Mouse (Mus musculus): ENCODE measurements around the gene Ddn. TPM values are rescaled to one million over a fixed set of nuclear protein-coding genes. Genes with fewer than 3 reads are reported as not detected.
A peak's percentile ranks its signal among the peaks of the same experiment; 100 is the strongest.
"Not testable (repeated sequence)": the region's sequence is repeated elsewhere in the genome, so short reads cannot be mapped to it uniquely, and the experiment has no call there.

Ddn gene
- polyA plus RNA-seq, 1 experiment from 2014 or later, result 2.6 TPM

- WGBS, result 78% methylated on average over 20 of the region's 20 CpGs
- Histone ChIP-seq H3K4me1 (ENCODE audit: insufficient read depth, low read length) (peaks cover 10% of the 10 kb centered on the region), H3K27ac (ENCODE audit: low read length) (no peak overlapping the region), H3K4me2 (replicated peaks; ENCODE audit: low read depth, low read length) (no peak overlapping the region), H3K9ac (replicated peaks; ENCODE audit: low read length) (no peak overlapping the region), H3K27me3 (ENCODE audit: insufficient read depth, low read length) (peaks cover 22% of the 10 kb centered on the region), H3K9me3 (ENCODE audit: low read length) (no peaks in the 10 kb centered on the region), H3K36me3 (ENCODE audit: insufficient read depth, low read length) (peaks cover 39% of the 10 kb centered on the region), H3K4me3 (ENCODE audit: low read length) (no peak overlapping the region)
- no peak for ATAC-seq (ENCODE audit: low FRiP score, low TSS enrichment)
Observed at GRCm38 (mm10) chr15:98812741-98813424, 3.6 kb upstream of the Ddn start.

- Histone ChIP-seq H3K36me3 (ENCODE audit: insufficient read depth, low read length) (peaks cover 24% of the 10 kb centered on the region), H3K27me3 (ENCODE audit: insufficient read depth, low read length) (peaks cover 49% of the 10 kb centered on the region), H3K4me1 (ENCODE audit: insufficient read depth, low read length) (peaks cover 34% of the 10 kb centered on the region)
- not testable (repeated sequence) for H3K27ac ChIP-seq (ENCODE audit: low read length); H3K4me3 ChIP-seq (ENCODE audit: low read length); H3K9me3 ChIP-seq (ENCODE audit: low read length); ATAC-seq (ENCODE audit: low FRiP score, low TSS enrichment); H3K4me2 ChIP-seq (replicated peaks; ENCODE audit: low read depth, low read length); H3K9ac ChIP-seq (replicated peaks; ENCODE audit: low read length)
- WGBS, result 68% methylated on average over 6 of the region's 6 CpGs
Observed at GRCm38 (mm10) chr15:98810212-98810611, 922 bp upstream of the Ddn start.

- H3K27me3 ChIP-seq (ENCODE audit: insufficient read depth, low read length), result peaks cover 64% of the 10 kb centered on the region
- no peak overlapping the region for H3K27ac ChIP-seq (ENCODE audit: low read length)
- peak overlapping the region; percentile 45; the same call in 1 of the 2 replicates for H3K9ac ChIP-seq (replicated peaks; ENCODE audit: low read length)
- H3K4me2 ChIP-seq (replicated peaks; ENCODE audit: low read depth, low read length), result no peak overlapping the region
- H3K36me3 ChIP-seq (ENCODE audit: insufficient read depth, low read length), result peaks cover 18% of the 10 kb centered on the region
- H3K4me3 ChIP-seq (ENCODE audit: low read length), result peak overlapping the region; percentile 48
- peaks cover 34% of the 10 kb centered on the region for H3K4me1 ChIP-seq (ENCODE audit: insufficient read depth, low read length)
- no peaks in the 10 kb centered on the region for H3K9me3 ChIP-seq (ENCODE audit: low read length)
- 7% methylated on average over 6 of the region's 6 CpGs for WGBS
- no peak for ATAC-seq (ENCODE audit: low FRiP score, low TSS enrichment)
Observed at GRCm38 (mm10) chr15:98808651-98809134, 597 bp downstream of the Ddn start.

- Histone ChIP-seq H3K27me3 (ENCODE audit: insufficient read depth, low read length) (peaks cover 70% of the 10 kb centered on the region), H3K9ac (replicated peaks; ENCODE audit: low read length) (peak overlapping the region; percentile 45), H3K4me1 (ENCODE audit: insufficient read depth, low read length) (peaks cover 36% of the 10 kb centered on the region), H3K9me3 (ENCODE audit: low read length) (no peaks in the 10 kb centered on the region), H3K27ac (ENCODE audit: low read length) (no peak overlapping the region), H3K4me2 (replicated peaks; ENCODE audit: low read depth, low read length) (peak overlapping the region; percentile 86), H3K4me3 (ENCODE audit: low read length) (peak overlapping the region; percentile 48), H3K36me3 (ENCODE audit: insufficient read depth, low read length) (peaks cover 12% of the 10 kb centered on the region)
- WGBS, result under 1% methylated on average over 34 of the region's 34 CpGs
- no peak for ATAC-seq (ENCODE audit: low FRiP score, low TSS enrichment)
Observed at GRCm38 (mm10) chr15:98807895-98808650, 1.2 kb downstream of the Ddn start.

GRCm38 (mm10) chr15:98806809-98807770 lies 2.2 kb downstream of the Ddn start:
- peaks cover 80% of the 10 kb centered on the region for H3K27me3 ChIP-seq (ENCODE audit: insufficient read depth, low read length)
- H3K4me2 ChIP-seq (replicated peaks; ENCODE audit: low read depth, low read length), result peak overlapping the region; percentile 86
- no peaks in the 10 kb centered on the region for H3K9me3 ChIP-seq (ENCODE audit: low read length)
- H3K27ac ChIP-seq (ENCODE audit: low read length), result no peak overlapping the region
- WGBS, result 1% methylated on average over 58 of the region's 58 CpGs
- H3K4me3 ChIP-seq (ENCODE audit: low read length), result peak overlapping the region; percentile 48
- no peak for ATAC-seq (ENCODE audit: low FRiP score, low TSS enrichment)
- H3K36me3 ChIP-seq (ENCODE audit: insufficient read depth, low read length), result peaks cover 6% of the 10 kb centered on the region; the same call in 1 of the 2 replicates
- peak overlapping the region; percentile 45; the same call in 1 of the 2 replicates for H3K9ac ChIP-seq (replicated peaks; ENCODE audit: low read length)
- peaks cover 36% of the 10 kb centered on the region for H3K4me1 ChIP-seq (ENCODE audit: insufficient read depth, low read length)

- Histone ChIP-seq H3K4me1 (ENCODE audit: insufficient read depth, low read length) (peaks cover 36% of the 10 kb centered on the region), H3K9ac (replicated peaks; ENCODE audit: low read length) (no peak overlapping the region), H3K27ac (ENCODE audit: low read length) (no peak overlapping the region), H3K27me3 (ENCODE audit: insufficient read depth, low read length) (peaks cover 87% of the 10 kb centered on the region), H3K4me3 (ENCODE audit: low read length) (peak overlapping the region; percentile 55), H3K4me2 (replicated peaks; ENCODE audit: low read depth, low read length) (peak overlapping the region; percentile 86), H3K9me3 (ENCODE audit: low read length) (no peaks in the 10 kb centered on the region), H3K36me3 (ENCODE audit: insufficient read depth, low read length) (peaks cover 2% of the 10 kb centered on the region; the same call in 1 of the 2 replicates)
- ATAC-seq (ENCODE audit: low FRiP score, low TSS enrichment), result no peak
- WGBS, result 8% methylated on average over 30 of the region's 30 CpGs
Observed at GRCm38 (mm10) chr15:98806071-98806808, 3.0 kb downstream of the Ddn start.

GRCm38 (mm10) chr15:98805324-98806040 lies 3.8 kb downstream of the Ddn start:
- H3K4me2 ChIP-seq (replicated peaks; ENCODE audit: low read depth, low read length), result peak overlapping the region; percentile 86
- peak overlapping the region; percentile 63 for H3K9ac ChIP-seq (replicated peaks; ENCODE audit: low read length)
- peaks cover 95% of the 10 kb centered on the region for H3K27me3 ChIP-seq (ENCODE audit: insufficient read depth, low read length)
- no peaks in the 10 kb centered on the region for H3K36me3 ChIP-seq (ENCODE audit: insufficient read depth, low read length)
- peak overlapping the region; percentile 55 for H3K4me3 ChIP-seq (ENCODE audit: low read length)
- peak; percentile 39; the same call in 1 of the 2 replicates for ATAC-seq (ENCODE audit: low FRiP score, low TSS enrichment)
- H3K9me3 ChIP-seq (ENCODE audit: low read length), result no peaks in the 10 kb centered on the region
- peaks cover 36% of the 10 kb centered on the region for H3K4me1 ChIP-seq (ENCODE audit: insufficient read depth, low read length)
- no peak overlapping the region for H3K27ac ChIP-seq (ENCODE audit: low read length)
- WGBS, result 1% methylated on average over 64 of the region's 64 CpGs

- Histone ChIP-seq H3K36me3 (ENCODE audit: insufficient read depth, low read length) (no peaks in the 10 kb centered on the region), H3K4me3 (ENCODE audit: low read length) (peak overlapping the region; percentile 18), H3K9me3 (ENCODE audit: low read length) (no peaks in the 10 kb centered on the region), H3K4me2 (replicated peaks; ENCODE audit: low read depth, low read length) (peak overlapping the region; percentile 33), H3K4me1 (ENCODE audit: insufficient read depth, low read length) (peaks cover 36% of the 10 kb centered on the region), H3K27ac (ENCODE audit: low read length) (no peak overlapping the region), H3K9ac (replicated peaks; ENCODE audit: low read length) (no peak overlapping the region), H3K27me3 (ENCODE audit: insufficient read depth, low read length) (peaks cover 99% of the 10 kb centered on the region)
- WGBS, result under 1% methylated on average over 32 of the region's 32 CpGs
- ATAC-seq (ENCODE audit: low FRiP score, low TSS enrichment), result no peak
Observed at GRCm38 (mm10) chr15:98804054-98804453, 5.2 kb downstream of the Ddn start.

All from kidney, embryonic 16.5 days (tissue).